Mouse (Mus musculus): ENCODE data around the gene Cpeb2.

DNA sequence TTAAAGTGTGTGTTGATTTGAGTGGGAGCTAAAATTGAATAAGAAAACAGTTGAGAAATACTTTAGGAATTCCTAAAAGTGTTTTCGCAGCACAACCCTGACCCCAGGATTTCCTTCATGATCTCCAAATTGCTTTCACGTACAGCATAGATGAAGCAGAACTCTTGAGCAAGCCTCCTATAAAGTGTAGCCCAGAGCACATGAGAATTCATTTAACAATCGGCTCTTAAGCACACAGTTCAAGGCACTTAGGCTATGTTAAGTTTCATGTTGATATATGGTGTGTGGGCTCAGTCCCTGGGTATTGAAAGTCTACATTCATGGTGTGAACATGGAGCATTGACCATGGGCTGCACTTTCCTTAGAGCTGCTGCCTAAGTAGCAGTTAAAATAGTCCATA, 97.3 kb downstream of the Cpeb2 start:
- TF ChIP-seq POLR2A (IDR thresholded peaks at IDR 0.05; ENCODE audit: insufficient read length, low read depth) (no peak), CEBPB (IDR thresholded peaks at IDR 0.05; ENCODE audit: insufficient read depth, poor library complexity, severe bottlenecking) (no peak), E2F4 (IDR thresholded peaks at IDR 0.05; ENCODE audit: insufficient read depth) (no peak), POLR2AphosphoS2 (IDR thresholded peaks at IDR 0.05; ENCODE audit: insufficient read length, low read depth) (no peak), MYOD1 (IDR thresholded peaks at IDR 0.05; ENCODE audit: control insufficient read depth in 1 of 3, insufficient read length in 2 of 3, low read depth in 2 of 3) (no peak), TCF12 (IDR thresholded peaks at IDR 0.05; ENCODE audit: insufficient read depth, poor library complexity, severe bottlenecking) (no peak), MAX (IDR thresholded peaks at IDR 0.05; ENCODE audit: low read depth) (no peak), USF1 (IDR thresholded peaks at IDR 0.05; ENCODE audit: low read depth) (no peak)

All from myocyte (in vitro differentiated cells).